Mouse (Mus musculus): ENCODE data around the gene Trpc5.

DNA sequence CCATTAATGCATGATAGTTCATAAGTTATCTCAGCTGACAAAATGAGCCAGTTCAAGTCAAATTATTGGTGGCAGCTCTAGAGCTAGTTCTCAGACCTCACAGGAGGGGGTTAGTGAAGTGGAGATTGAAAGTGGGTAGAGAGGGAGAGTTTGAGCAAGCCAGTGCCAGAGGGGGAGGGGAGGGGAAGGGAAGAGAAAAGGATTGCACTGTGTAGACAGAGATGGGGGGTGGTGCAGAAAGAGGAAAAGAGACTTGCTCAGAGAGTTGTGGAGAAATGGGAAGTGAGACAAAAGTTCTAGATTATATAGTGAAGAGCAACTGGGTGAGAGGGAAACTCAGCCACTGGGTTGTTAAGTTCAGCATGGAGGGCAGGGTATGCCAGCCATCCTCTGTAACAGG is 349.6 kb downstream of the Trpc5 start:
- no peak for TF ChIP-seq POLR2A (IDR thresholded peaks at IDR 0.05; ENCODE audit: borderline replicate concordance, extremely low read depth, low read depth, low read length)
- no peak for TF ChIP-seq CTCF (IDR thresholded peaks at IDR 0.05; ENCODE audit: insufficient read depth, low read length)

Data from lung, adult 2 months (tissue).